In the genomic region with DNA sequence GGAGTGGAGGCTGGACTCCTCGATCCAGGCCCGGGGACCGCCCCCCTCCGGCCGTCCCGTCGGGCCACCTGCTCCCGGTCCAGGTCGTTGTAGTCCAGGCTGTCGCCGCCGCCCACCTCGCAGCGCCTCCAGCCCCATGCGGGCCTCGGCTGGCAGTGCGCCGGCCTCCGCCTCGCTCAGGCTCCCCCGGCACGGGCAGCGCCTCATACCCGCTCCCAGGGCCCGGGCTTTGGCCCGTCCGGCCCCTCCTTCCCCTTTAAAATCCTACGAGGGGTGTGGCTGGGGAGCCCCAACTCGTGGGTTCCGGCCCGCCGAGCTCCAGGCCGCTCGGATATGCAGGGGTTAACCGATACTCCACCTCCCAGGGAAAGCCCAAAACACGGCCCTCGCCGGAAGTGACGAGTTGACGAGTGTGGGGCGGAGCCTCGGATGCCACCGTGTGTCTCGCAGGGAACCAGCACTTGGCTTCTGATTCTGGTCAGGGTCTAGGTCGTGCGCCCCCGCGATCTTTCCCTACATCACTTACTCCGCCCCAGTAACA, we compare ENCODE assay signal across 8 mouse cellular contexts. TPM values are rescaled to one million over a fixed set of nuclear protein-coding genes. Genes with fewer than 3 reads are reported as not detected.
DNase-seq lines count a peak whose midpoint lies in the region; ATAC-seq lines count a peak whose summit lies in the region.

Itpkc (minus strand) TSS at position 381 of the 541 bp plus-strand sequence.

- H3K4me3 ChIP-seq in intestine, embryonic 14.5 days (ENCODE audit: low read depth, low read length) = peak within 1 kb of the TSS; percentile 84

- H3K27ac ChIP-seq in intestine, embryonic 14.5 days (ENCODE audit: low read depth) = peak within 1 kb of the TSS; percentile 85

- peak within 1 kb of the TSS; percentile 77 for H3K4me2 ChIP-seq in intestine, embryonic 14.5 days (ENCODE audit: low read length)

- H3K36me3 ChIP-seq in intestine, embryonic 14.5 days (ENCODE audit: control insufficient read depth, insufficient read depth, low read length) = no peaks in the 10 kb centered on the region

- H3K9ac ChIP-seq in intestine, embryonic 14.5 days (ENCODE audit: low read length) = peak within 1 kb of the TSS; percentile 85

- no peaks in the 10 kb centered on the region for H3K9me3 ChIP-seq in intestine, embryonic 14.5 days (ENCODE audit: control insufficient read depth, low read length)

- ATAC-seq in intestine, embryonic 14.5 days (replicated peaks; ENCODE audit: low FRiP score, low TSS enrichment, low read depth) = peak; percentile 76

- no peaks in the 10 kb centered on the region for H3K27me3 ChIP-seq in intestine, embryonic 14.5 days (replicated peaks; ENCODE audit: control insufficient read depth, insufficient read depth, low read length)

- DNase-seq in adrenal gland, adult 18-20 months (ENCODE audit: low spot score in 2 of 2) = peak; percentile 84 to 86
- DNase-seq in embryo, embryonic 11 days = peak; percentile 98
- peak; percentile 91 for DNase-seq in gastrocnemius, postnatal 25 days
- peak; percentile 96 for DNase-seq in intestine, embryonic 14.5 days (ENCODE audit: low spot score)
- peak; percentile 91 to 92 for DNase-seq in left cerebral cortex, postnatal 14 days (ENCODE audit: low spot score in 2 of 2)
- DNase-seq in mesoderm, embryonic 11.5 days (ENCODE audit: low read depth, low spot score) = peak; percentile 96
- peak; percentile 87 to 89 for DNase-seq in right cerebral cortex, postnatal 36 days (ENCODE audit: low spot score in 2 of 2)
- DNase-seq in yolk sac, embryonic 10.5 days (ENCODE audit: low spot score) = peak; percentile 95

- intact Hi-C loops in left cerebral cortex, postnatal 14 days (cut with DNase I) = no loop called here

- under 1% methylated on average over 49 of the region's 49 CpGs for WGBS in intestine, embryonic 14.5 days

- peaks cover 44% of the 10 kb centered on the region for H3K4me1 ChIP-seq in intestine, embryonic 14.5 days (replicated peaks; ENCODE audit: control insufficient read depth, insufficient read depth, low read length)

RNA-seq across cellular contexts. Expression of gene Itpkc, which starts in this region (rescaled TPM):
- total RNA-seq in adrenal gland, adult 18-20 months (2021) = 10 to 100 TPM; 14.5 to 17.9 TPM
- total RNA-seq in gastrocnemius, postnatal 25 days (2021) = 1 to 10 TPM; 2.3 to 3.6 TPM
- 8.9 and 9.3 TPM in 2 replicates for polyA plus RNA-seq in intestine, embryonic 14.5 days (2014; fragmentation: Nextera tagmentation; extraction: Ambion mirVana)
- 1 to 10 TPM; 7.3 to 8.0 TPM for total RNA-seq in left cerebral cortex, postnatal 14 days (2021)

Comparison
In these comparisons a context has a peak if more than half of its experiments do, and no peak if none do; other contexts are left out.
1. Peak in every context shown above with its lines: DNase-seq, ATAC-seq, H3K4me3 ChIP-seq and H3K27ac ChIP-seq.